Mouse (Mus musculus): ENCODE measurements around the gene Plch1.

Plch1 gene

DNA sequence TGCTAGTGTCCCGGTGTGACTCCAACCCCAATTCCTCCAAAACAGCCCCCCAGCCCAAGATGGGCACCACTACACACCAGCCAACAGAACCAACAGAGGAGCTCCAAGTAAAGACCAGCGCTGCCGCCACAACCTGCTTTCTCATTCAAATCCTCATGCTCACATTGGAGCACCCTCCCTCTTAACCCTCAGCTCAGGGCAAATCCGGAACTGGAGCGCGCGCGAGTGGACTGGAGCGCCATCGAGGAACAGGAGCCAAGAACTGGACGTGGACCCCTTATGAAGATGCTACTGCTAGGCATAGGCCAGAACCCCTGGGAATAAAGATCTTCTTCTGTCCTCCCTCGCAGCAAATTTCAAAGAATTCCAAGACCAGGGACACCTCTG, at the start of gene Plch1:
Gene Plch1 (minus strand): TSS at position 164 of the 387 bp plus-strand sequence.
- DNase-seq = peak; percentile 6 to 22

DNA sequence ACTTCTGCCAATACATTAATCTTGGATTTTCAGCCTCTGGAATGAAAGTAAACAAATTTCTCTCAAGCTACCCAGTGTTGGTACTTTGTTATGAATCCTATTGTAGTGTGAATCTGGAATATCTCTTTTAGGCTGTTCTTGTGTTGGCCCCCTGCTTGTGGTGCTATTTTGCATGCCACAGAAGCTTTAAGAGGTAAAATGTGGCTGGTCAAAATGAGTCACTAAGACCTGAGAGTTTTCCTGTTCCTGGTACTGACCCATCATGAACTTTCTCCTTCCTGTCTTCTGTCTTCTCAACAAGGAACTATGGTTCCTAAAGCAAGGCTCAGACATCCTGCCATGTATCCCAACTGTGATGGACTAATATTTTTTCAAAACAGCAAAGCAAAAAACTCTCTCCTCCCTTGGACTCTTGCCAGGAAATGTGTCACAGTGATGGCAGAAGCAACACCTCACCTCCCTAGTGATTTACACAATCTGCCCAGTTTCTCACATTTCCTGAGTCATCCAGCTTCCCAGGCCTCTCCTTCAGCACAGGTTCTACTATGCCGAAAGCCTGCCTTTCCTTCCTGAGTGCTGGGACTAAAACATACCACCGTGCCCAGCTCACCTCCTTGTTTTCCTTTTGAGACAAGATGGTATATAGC, 42.1 kb upstream of the Plch1 start:
- DNase-seq = peak; percentile 31 to 42

DNA sequence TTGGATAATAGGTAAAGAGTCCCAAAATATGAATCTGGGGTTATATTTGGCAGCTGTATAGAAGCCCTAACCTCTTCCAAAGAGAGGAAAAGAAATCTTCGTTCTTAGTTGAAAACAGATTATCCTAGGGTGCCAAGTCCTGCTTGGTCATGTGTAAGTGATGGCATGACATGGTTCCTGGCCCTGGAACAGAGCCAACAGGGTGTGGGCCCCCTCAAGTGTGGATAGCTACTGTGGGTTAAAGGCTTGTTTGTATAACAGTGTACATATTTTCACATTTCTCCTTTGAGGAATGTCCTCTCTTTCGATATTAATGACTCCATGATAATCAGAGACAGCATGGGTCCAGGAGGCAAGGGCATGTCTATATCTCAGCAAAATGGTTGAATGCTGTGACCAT, 39.7 kb upstream of the Plch1 start:
- DNase-seq = no peak

DNA sequence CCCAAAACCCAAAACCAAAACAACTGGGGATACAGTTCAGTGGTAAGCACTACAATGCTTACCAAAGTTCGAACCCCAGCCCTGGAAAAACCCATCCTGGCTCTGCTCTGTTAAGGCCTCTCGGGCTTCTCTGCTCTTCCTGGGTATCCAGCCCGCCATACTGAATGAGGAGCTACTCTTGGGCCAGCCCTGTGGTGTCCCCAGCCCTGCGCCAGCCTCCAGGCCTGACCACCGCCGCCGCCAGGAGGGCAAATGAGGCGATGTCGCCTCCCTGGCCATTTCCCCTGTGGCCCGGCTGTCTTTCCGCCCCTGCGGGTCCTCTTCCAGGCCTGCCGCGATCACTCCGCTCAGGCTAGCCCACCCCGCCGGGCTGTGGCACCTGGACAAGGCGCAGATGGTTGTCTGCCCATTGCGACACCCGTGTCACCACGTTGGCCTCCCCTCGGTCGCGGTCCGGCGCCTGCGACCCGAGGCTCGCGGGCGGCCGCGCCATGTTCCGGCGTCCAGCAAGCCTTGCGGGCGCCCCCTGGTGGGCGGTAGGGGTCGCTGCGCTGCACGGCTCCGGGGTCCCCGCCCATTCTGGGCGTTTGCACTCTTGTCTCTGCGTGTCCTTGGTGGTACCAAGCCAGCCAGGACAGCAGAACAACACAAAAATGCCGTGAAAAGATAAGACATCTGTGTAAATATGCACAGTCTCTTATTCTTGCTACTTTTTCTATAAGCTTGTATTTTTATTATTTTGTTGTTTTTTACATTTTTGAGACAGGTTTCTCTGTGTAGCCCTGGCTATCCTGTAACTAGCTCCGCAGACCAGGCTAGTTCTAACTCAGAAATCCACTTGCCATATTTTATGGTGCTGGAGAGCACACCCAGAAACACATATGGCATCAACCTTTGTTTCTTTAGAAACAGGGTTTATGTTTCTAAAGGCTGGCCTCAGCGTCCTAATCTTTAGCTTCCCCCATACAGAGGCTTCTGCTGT, 29.9 kb upstream of the Plch1 start, which contains the start of gene E130311K13Rik:
Gene E130311K13Rik (minus strand): TSS at position 595 of the 982 bp plus-strand sequence.
- peak; percentile 84 to 95 for DNase-seq

DNA sequence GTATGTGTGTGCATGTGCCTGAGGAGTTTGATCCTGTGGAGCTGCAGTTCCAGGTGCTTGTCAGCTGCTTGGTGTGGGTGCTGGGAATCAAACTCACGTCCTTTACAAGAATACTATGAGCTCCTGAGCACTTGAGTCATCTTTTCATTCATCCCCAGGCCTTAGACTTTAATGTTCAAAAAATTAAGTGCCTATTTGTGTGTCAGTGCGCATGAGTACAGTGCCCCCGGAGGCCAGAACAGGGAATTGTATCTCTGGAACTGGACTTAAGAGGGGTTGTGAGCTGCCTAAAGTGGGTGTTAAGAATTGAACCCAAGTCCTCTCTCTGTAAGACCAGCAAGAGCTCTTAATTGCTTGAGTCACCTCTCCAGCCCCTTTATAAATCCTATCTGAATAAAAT, 20.4 kb upstream of the Plch1 start:
- DNase-seq = peak in 1 of 2 experiments; percentile 10

DNA sequence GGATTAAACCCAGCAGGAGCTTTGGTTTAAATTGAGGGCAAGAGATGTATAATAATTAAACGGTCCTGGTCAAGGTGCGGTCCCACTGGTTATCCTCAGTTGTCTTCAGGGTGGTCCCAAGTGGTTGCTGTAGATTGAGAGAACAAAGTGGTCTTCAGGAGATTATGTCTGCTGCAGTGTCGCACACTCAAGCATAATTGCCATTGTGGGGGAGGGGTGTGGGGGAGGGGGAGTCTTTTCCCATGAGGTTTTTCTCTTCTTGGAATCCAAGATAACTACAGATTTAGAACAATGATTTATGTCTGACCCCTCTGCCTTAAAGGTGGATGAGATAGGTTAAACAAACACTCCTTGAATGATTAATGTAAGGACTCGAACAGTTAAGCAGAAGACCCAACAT, 11.0 kb upstream of the Plch1 start:
- no peak for DNase-seq

DNA sequence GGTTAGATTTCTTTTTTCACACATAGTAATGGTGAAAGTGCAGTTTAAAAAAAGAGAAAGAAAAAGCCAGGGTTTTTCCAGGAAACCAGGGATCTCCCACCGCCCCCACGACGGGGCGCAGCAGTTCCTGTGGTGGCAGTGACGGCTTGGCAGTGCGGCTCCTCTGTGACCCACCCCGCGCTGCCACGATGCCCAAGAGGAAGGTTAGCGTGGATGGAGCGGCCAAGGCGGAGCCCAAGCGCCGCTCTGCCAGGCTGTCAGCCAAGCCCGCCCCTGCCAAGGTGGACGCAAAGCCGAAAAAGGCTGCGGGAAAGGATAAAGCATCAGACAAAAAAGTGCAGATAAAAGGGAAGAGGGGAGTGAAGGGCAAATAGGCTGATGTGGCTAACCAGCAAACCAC, 6.0 kb upstream of the Plch1 start:
- DNase-seq = no peak

DNA sequence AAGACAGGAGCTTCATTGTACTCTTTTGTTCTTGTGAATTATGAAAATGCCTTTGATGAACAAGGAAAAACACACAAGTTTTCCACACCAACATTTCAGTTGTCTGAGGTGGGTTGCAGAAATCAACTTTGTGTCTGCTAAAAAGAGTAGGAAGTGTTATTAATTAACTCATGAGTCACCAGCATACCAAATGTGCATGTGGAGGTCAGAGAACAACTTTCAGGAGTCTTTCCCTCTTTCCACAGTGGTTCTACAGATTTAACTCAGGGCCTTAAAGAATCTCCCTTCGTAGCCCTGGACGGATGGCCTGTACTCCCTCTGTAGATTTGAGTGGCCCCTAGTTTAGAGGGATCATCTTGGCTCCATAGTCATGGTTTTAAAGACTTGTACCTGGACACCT, 4.9 kb upstream of the Plch1 start:
- DNase-seq = no peak

DNA sequence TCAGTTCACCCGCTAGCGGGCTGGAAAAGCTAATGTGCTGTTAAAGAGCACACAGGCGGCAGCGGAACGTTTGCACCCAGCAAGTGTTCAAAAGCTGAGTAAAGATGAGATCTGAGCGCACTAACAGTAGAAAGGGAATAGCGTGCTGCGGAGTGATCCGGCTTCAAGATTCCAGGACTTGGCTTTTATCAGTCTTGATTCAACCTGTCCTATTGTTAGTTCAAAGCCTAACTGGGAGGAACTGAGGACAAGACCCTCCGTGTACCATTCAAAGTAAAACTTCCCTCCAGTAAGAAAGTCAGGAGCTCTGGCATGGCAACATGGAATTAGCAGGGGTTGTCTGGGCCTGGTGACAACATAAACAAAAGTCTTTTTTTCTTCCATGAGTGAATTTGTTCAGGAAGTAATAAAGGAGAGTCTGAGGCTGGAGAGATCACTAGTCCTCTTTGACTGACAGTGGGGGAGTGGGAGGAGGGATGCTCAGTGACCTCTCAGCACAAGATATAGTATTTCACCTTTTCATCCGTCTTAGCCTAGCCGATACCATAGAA, 824 bp upstream of the Plch1 start:
- DNase-seq = no peak

DNA sequence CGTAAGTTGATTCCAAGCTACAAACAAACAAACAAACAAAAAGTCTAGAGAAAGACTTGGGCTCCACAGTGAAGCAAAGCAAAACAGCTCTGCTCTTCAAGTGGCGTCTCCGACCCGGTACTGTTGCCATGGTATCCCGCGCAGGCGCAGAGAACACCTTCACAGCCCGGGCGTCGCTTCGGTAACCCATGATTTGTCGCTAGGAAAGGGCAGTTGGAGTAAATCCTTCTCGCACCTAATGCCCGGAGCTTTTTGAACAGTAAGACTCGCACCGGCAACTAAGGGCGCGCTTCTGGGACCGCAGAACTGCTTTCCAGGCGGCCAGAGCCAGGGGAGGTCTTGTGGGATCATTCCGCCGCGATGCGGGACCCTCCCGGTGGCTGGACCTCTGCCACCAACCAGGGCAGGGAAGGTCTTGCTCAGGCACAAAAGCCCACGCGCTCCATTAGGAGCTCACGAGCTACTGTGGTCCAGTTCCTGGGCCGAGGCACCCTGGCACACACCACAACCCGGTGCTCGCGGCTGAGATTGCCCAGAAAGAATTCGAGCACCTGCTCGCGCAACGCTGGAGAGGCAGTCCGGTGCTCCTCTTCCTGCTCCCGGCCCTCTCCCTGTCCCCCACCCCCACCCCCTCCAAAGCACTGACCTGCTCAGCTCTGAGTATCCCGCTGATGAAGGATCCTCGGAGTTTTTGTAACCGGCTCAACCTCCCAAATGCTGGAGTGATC, 527 bp downstream of the Plch1 start:
- DNase-seq = peak; percentile 69 to 79

DNA sequence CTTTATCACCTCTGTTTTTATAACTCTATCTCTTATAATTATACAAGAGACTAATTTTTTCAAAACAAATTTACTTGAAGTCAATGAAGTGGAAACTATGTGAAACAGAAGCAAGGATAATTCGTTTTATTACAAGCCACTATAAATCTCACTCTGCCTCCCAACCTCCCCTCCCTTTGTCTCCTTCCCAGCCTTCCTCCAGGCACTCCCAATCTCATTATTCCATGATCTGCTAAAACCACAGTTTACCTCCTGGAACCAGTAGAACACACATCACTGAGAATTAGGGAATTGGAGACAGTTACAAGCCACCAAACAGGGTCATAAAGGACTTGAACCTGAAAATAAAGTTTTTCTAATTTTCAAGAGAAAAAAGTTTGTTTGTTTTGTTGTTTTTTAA, 2.1 kb downstream of the Plch1 start:
- DNase-seq = no peak

DNA sequence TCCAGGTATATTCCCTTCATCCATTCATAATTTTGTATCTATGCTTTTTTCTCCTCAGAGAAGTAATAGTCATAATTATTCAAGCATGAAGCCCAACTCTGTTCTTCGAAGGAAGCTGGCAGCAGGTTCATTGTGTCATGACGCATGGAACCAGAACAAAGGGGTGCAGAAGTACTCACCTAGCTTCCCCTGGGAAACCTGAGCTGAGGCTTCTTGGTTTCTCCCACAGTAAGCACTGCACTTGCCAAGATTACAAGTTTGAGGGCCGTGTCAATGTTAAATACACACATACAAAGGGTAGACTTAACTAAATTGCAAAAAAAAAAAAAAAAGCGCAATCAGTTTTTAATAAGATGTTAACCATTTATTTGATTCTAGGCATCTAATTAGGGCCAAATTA, 3.0 kb downstream of the Plch1 start:
- DNase-seq = no peak

DNA sequence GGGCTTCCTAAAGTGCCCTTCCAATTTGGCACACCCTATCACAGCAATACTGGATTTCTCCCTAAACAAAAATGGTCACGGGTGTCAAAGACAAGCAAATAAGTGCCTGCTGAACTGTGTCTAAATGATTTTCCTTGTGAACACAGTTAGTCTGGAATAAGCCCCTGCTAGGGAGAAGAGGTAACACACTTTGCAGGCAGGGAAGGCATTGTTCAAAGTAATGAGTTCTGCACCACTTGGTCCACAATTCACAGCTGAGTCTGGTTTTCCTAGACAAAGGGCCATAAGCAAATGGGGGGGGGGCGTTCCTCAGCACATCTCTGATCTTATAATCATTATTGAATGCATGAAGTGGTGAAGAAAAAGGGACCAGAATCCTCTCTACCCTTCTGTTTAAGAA, 3.5 kb downstream of the Plch1 start:
- DNase-seq = no peak

DNA sequence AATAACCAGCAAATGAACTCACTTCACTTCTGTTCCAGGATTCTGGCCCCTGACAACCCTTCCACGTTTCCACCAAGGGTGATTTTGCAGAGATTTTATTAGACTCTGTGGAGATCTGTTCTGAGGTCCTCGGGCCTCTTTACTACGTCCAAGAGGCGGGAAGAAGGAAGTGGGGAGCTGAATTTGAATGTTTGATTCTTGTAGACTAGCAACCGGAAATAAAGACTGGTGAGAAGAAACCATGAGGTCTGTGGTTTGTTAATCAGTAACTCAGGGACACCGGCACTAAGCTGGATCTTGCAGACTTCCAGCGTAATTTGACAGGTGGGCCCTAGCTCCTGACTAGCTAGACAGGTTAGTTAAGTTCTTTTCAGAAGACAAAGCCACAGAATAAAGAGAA, 5.6 kb downstream of the Plch1 start:
- no peak for DNase-seq

DNA sequence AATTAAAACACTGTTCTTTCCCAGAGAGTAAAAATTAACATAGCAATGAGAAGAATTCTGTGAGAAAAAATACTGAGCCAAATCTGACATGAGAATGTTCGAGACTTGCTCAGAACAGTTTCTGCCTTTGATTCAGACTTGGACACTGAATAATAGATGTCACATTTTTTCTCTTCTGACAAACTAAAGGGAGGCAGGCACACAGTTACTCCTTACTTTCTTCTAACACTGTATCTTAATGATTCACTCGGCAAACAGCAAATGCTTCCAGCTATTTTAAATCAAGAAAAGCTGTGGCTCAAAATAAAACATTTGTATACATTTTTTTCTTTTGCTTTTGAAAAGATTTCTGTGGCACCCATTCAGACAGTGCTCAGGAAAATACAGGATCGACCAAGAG, 7.1 kb downstream of the Plch1 start:
- no peak for DNase-seq

DNA sequence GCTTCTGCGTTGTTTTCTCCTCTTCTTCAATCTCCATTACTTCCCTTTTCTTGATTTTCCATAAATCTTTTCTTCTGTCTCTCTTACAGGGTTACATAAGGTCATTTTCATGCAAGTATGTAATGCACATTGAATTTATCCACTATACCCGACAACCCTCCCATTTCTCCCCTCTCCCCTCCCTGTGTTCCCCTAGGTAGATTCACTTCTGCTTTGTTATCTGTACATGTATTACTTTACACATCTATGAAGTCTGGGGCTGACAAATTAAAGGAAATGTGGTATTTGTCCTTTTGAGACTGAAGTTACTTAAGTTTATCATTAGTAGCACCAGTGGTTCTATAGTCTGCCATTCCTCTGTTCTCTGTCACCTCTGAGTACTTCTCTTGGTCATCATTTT, 18.2 kb downstream of the Plch1 start:
- no peak for DNase-seq

DNA sequence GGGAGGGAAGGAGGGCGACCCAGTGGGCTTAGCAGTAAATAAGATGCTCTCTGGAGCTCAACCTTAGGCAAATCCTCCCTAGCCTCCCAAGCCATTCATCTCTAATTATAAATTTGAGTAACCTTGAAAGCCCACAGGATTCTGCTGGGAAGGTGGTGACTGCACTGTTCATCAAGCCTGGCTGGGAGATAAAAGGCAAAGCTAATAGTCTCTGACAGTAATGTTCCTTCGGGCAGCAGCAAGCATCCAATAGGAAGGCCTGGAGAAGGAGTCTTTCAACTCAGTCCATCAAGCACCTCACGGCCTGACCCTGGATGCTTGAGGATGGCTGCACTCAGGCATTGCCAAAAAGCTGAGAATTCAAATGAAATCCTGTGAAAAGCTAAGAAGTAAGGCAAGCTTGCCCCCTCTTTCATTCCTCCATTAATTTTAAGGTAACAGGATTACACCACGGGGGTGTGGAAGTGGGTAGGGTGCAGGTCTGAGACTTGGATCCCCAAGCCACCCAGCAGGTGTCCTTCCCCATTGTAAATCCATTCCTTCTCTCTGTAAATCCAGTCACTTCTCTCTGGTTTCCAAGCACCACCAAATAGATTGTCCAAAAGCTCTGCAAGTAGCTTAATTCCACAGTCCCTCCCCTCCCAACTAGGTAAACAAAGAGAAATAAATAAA, 20.1 kb downstream of the Plch1 start:
- no peak for DNase-seq

DNA sequence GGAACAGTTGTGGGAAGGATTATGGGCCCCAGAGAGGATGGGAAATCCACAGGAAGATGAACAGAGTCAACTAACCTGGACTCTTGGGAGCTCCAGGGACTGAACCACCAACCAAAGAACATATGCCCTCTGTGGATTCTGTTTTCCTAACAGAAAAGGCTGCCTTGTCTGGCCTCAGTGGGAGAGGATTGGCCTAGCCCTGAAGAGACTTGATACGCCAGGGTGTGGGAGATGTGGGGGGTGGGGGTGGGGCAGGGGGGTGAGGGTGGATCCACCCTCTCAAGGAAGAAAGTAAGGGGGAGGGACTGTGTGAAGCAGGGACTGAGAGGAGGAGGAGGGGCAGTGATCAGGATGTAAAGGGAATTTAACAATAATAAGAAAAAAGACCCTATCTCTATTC, 26.5 kb downstream of the Plch1 start:
- DNase-seq = no peak

DNA sequence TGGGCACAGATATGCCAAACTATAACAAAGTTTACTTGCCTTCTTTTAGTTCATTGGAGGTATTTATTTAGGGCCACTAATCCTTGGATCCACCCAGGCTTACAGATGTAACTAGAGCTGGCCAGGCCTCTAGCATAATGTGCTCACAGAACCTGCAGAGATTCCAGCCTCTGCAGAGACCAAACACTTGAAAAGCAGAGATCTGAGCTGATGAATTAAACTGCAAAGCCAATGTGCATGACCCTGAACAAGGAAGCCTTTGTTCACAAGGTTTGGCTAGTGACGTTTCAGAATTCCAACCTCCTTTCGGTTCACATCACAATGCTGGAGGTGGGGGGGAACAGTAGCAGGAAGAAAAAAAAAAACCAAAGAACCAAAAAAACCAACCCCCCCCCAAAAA, 28.0 kb downstream of the Plch1 start:
- DNase-seq = no peak

DNA sequence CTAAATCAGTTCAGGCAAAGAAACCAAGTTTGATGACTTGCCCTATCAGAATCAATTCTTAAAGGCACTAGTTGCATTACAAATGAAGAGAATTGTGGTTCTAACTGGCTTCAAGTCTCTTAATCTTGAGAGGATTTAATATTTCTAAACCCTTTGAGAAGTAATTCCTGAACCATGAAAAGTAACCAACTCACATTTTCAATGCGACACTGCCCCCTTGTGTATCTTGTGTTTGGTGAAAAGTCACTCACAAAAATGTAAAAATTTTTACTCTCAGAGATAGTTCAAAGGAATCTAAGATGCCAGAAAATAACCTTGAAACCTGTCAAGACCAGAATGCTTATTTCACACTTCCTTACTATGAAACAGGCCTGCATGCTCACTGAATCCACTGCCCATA, 31.0 kb downstream of the Plch1 start:
- peak in 1 of 2 experiments; percentile 10 for DNase-seq

DNA sequence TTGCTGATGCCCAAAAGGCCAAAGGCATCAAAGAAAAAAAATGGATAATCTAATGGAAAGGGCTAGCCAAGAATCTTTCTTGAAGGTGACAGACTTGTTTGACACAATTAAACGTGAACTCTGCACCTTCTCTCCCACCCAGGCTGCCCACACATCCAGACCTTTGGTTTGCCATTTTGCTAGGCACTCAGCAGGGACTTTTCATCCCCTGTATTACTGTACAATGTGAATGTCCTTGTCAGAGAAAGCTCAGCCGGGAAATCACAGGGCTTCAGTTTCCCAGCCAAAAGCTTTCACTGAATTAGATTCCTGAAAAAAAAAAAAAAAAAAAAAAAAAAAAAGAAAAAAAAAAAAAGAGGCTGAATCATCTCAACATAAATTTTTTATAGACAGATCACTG, 34.2 kb downstream of the Plch1 start:
- DNase-seq = no peak

DNA sequence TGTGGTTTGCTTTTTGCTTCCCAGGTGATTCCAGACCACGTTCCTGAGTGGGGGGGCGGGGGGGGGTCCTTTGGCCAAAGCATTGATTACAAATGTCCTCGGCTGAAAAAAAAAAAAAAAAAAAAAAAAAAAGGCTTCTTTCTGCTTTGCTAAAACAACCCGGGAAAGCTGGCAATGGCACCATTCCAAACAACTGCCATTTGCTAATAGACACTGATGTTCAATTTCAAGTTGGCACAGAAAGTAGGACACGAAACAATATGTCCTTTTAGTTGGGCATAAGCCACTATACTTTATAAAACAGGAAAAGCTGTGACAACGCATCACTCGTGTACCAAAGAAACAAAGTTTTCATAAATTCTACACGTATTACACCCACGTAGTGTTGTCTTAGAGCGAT, 36.6 kb downstream of the Plch1 start:
- DNase-seq = no peak

DNA sequence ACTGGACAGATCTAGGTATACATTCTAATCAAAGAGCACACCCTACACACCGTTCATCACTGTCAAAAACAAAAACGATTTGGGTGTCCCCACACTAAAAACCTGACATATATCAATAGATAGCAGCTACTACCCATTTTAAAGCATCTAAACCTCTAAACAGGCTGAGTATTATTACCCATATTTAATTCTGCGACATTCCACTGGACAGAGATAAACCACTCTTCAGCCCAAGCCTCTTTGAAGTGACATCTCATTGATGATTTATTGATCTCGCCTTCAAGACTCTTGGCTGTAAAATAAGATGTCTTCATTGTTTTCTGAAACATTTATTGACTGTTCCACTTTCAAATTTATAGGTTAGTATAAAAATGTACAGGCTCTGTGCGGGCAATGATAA, 46.4 kb downstream of the Plch1 start:
- DNase-seq = no peak

All from cerebellum, adult 18-20 months (tissue).